Comparison of ENCODE assay signal across 9 mouse cellular contexts in genomic region chr19:20434541-20434940, GRCm38 (mm10). TPM values are rescaled to one million over a fixed set of nuclear protein-coding genes. Genes with fewer than 3 reads are reported as not detected.
DNase-seq lines count a peak whose midpoint lies in the region; ATAC-seq and TF ChIP-seq lines count a peak whose summit lies in the region.
"Had no signal": no experiment of that assay in that cellular context is flagged by ENCODE, and none has a peak within 500 bp of the region (broad histone marks: within the 10 kb centered on the region; RNA-seq: fewer than 3 reads in every experiment).

No protein-coding gene starts in this region.

- peak; percentile 63 for DNase-seq in liver
- DNase-seq in c-Kit-positive CD71-positive TER-119-negative erythroid progenitor cells, embryonic 14.5 days (ENCODE audit: low read depth): peak; percentile 16
- DNase-seq in gastrocnemius, adult 2 months: peak; percentile 72
- peak; percentile 58 for DNase-seq in limb, embryonic 14.5 days (ENCODE audit: low spot score)
- DNase-seq in thymus, adult 2 months: peak; percentile 35

- intact Hi-C loops in gastrocnemius, adult 2 months (cut with DNase I): loop anchor here (2.0 kb wide), 1 partner anchor 72 kb away; no protein-coding TSS in a partner anchor

- no peak overlapping the region for H3K4me2 ChIP-seq in liver, embryonic 12.5 days
- H3K4me2 ChIP-seq in kidney, embryonic 14.5 days (replicated peaks; ENCODE audit: low read depth, low read length): no peak overlapping the region
- H3K4me2 ChIP-seq in limb, embryonic 14.5 days (replicated peaks; ENCODE audit: low read depth, low read length, severe bottlenecking): no peak overlapping the region
- H3K4me2 ChIP-seq in neural tube, embryonic 14.5 days (ENCODE audit: low read depth, low read length): no peak overlapping the region
- H3K4me2 ChIP-seq: embryonic facial prominence, embryonic 12.5 days had no signal

- no peaks in the 10 kb centered on the region for H3K27me3 ChIP-seq in liver, embryonic 12.5 days (replicated peaks)
- no peaks in the 10 kb centered on the region for H3K27me3 ChIP-seq in kidney, embryonic 14.5 days (ENCODE audit: control insufficient read depth, insufficient read depth, low read length)
- no peaks in the 10 kb centered on the region for H3K27me3 ChIP-seq in limb, embryonic 14.5 days (ENCODE audit: control insufficient read depth, insufficient read depth, low read length)
- no peaks in the 10 kb centered on the region for H3K27me3 ChIP-seq in neural tube, embryonic 14.5 days (ENCODE audit: control insufficient read depth, insufficient read depth, low read length)
- H3K27me3 ChIP-seq in thymus, adult 2 months (ENCODE audit: control insufficient read depth, insufficient read depth, low read length): no peaks in the 10 kb centered on the region
- H3K27me3 ChIP-seq: embryonic facial prominence, embryonic 12.5 days had no signal

- no peaks in the 10 kb centered on the region for H3K4me1 ChIP-seq in liver, embryonic 12.5 days
- H3K4me1 ChIP-seq in kidney, embryonic 14.5 days (ENCODE audit: control insufficient read depth, insufficient read depth, low read length): no peaks in the 10 kb centered on the region
- no peaks in the 10 kb centered on the region for H3K4me1 ChIP-seq in limb, embryonic 14.5 days (ENCODE audit: control insufficient read depth, insufficient read depth, low read length)
- H3K4me1 ChIP-seq in neural tube, embryonic 14.5 days (ENCODE audit: control insufficient read depth, insufficient read depth, low read length): no peaks in the 10 kb centered on the region
- H3K4me1 ChIP-seq in thymus, adult 2 months (replicated peaks; ENCODE audit: control insufficient read depth, insufficient read depth, low read length): no peaks in the 10 kb centered on the region
- H3K4me1 ChIP-seq: embryonic facial prominence, embryonic 12.5 days had no signal

- TF ChIP-seq POLR2A in limb, embryonic 14.5 days (IDR thresholded peaks at IDR 0.05; ENCODE audit: borderline replicate concordance, extremely low read depth, insufficient read depth, insufficient read length): no peak
- no peak for TF ChIP-seq POLR2A in thymus, adult 2 months (IDR thresholded peaks at IDR 0.05; ENCODE audit: control insufficient read depth, extremely low read depth, insufficient read depth, low read length, poor library complexity)

- H3K36me3 ChIP-seq in liver, embryonic 12.5 days: no peaks in the 10 kb centered on the region
- no peaks in the 10 kb centered on the region for H3K36me3 ChIP-seq in kidney, embryonic 14.5 days (ENCODE audit: control insufficient read depth, insufficient read depth, low read length)
- H3K36me3 ChIP-seq in limb, embryonic 14.5 days (ENCODE audit: control insufficient read depth, insufficient read depth, low read length): no peaks in the 10 kb centered on the region
- no peaks in the 10 kb centered on the region for H3K36me3 ChIP-seq in neural tube, embryonic 14.5 days (ENCODE audit: control insufficient read depth, insufficient read depth, low read length)
- H3K36me3 ChIP-seq in thymus, adult 2 months (ENCODE audit: control insufficient read depth, insufficient read depth, low read length): no peaks in the 10 kb centered on the region
- H3K36me3 ChIP-seq: embryonic facial prominence, embryonic 12.5 days had no signal

- no peaks in the 10 kb centered on the region for H3K9me3 ChIP-seq in liver, embryonic 12.5 days (replicated peaks)
- H3K9me3 ChIP-seq in kidney, embryonic 14.5 days (ENCODE audit: control insufficient read depth, low read length): no peaks in the 10 kb centered on the region
- no peaks in the 10 kb centered on the region for H3K9me3 ChIP-seq in limb, embryonic 14.5 days (ENCODE audit: control insufficient read depth, low read length)
- H3K9me3 ChIP-seq in neural tube, embryonic 14.5 days (ENCODE audit: control insufficient read depth, low read length): no peaks in the 10 kb centered on the region
- H3K9me3 ChIP-seq: embryonic facial prominence, embryonic 12.5 days had no signal

- 6% methylated on average over 3 of the region's 3 CpGs for WGBS in liver, embryonic 12.5 days (ENCODE audit: insufficient replicate concordance)
- 17% methylated on average over 3 of the region's 3 CpGs for WGBS in kidney, embryonic 14.5 days
- 14% methylated on average over 3 of the region's 3 CpGs for WGBS in limb, embryonic 14.5 days
- WGBS in neural tube, embryonic 14.5 days: 7% methylated on average over 3 of the region's 3 CpGs
- 11% methylated on average over 3 of the region's 3 CpGs for whole genome bisulfite sequencing in thymus, adult 2 months

- peak; percentile 90 for TF ChIP-seq CTCF in gastrocnemius, adult 2 months (IDR thresholded peaks at IDR 0.05)
- no peak for TF ChIP-seq CTCF in thymus, adult 2 months (IDR thresholded peaks at IDR 0.05; ENCODE audit: borderline replicate concordance, control insufficient read depth, extremely low read depth, insufficient read depth, low read length, poor library complexity)

- no peak for ATAC-seq in liver, embryonic 12.5 days
- peak; percentile 71; the same call in 1 of the 2 replicates for ATAC-seq in kidney, embryonic 14.5 days (ENCODE audit: low FRiP score, low TSS enrichment)
- ATAC-seq in limb, embryonic 14.5 days (ENCODE audit: low FRiP score, low read depth): no peak
- peak; percentile 58; the same call in 1 of the 2 replicates for ATAC-seq in neural tube, embryonic 14.5 days (ENCODE audit: low read depth)

- no peak overlapping the region for H3K27ac ChIP-seq in liver, embryonic 12.5 days
- no peak overlapping the region for H3K27ac ChIP-seq in gastrocnemius, adult 2 months
- no peak overlapping the region for H3K27ac ChIP-seq in kidney, embryonic 14.5 days (ENCODE audit: low read depth, low read length)
- H3K27ac ChIP-seq in limb, embryonic 14.5 days (replicated peaks; ENCODE audit: low read depth, low read length): no peak overlapping the region
- no peak overlapping the region for H3K27ac ChIP-seq in neural tube, embryonic 14.5 days (ENCODE audit: low read depth, low read length)
- H3K27ac ChIP-seq in thymus, adult 2 months (ENCODE audit: control insufficient read depth, insufficient read depth, low read length): no peak overlapping the region
- H3K27ac ChIP-seq: embryonic facial prominence, embryonic 12.5 days had no signal

- H3K4me3 ChIP-seq in liver, embryonic 12.5 days: no peak overlapping the region
- no peak overlapping the region for H3K4me3 ChIP-seq in gastrocnemius, adult 2 months
- no peak overlapping the region for H3K4me3 ChIP-seq in kidney, embryonic 14.5 days (ENCODE audit: low read length)
- no peak overlapping the region for H3K4me3 ChIP-seq in limb, embryonic 14.5 days (replicated peaks; ENCODE audit: low read length)
- H3K4me3 ChIP-seq in neural tube, embryonic 14.5 days (ENCODE audit: low read depth, low read length): no peak overlapping the region
- no peak overlapping the region for H3K4me3 ChIP-seq in thymus, adult 2 months (ENCODE audit: control insufficient read depth, insufficient read depth, low read length)
- H3K4me3 ChIP-seq: embryonic facial prominence, embryonic 12.5 days had no signal

- no peak overlapping the region for H3K9ac ChIP-seq in liver, embryonic 12.5 days
- no peak overlapping the region for H3K9ac ChIP-seq in kidney, embryonic 14.5 days (ENCODE audit: low read depth, low read length)
- H3K9ac ChIP-seq in limb, embryonic 14.5 days (ENCODE audit: low read depth, low read length, severe bottlenecking): no peak overlapping the region
- no peak overlapping the region for H3K9ac ChIP-seq in neural tube, embryonic 14.5 days (replicated peaks; ENCODE audit: low read depth, low read length)
- H3K9ac ChIP-seq: embryonic facial prominence, embryonic 12.5 days had no signal

RNA-seq across cellular contexts. Expression of gene Anxa1, which starts 43.8 kb away (rescaled TPM):
- polyA plus RNA-seq in liver, embryonic 12.5 days (2016; fragmentation: Nextera tagmentation; extraction: Ambion mirVana): 15.1 and 19.1 TPM in 2 replicates
- 10 to 100 TPM; 12.0 to 19.1 TPM for total RNA-seq in gastrocnemius, adult 2 months (2021)
- polyA plus RNA-seq in kidney, embryonic 14.5 days (2014; fragmentation: Nextera tagmentation; extraction: Ambion mirVana): 25.6 and 27.8 TPM in 2 replicates
- 35.3 and 72.5 TPM in 2 replicates for polyA plus RNA-seq in limb, embryonic 14.5 days (2012; rRNA removed)
- 257 and 350 TPM in 2 replicates for polyA plus RNA-seq in limb, embryonic 14.5 days (2014; fragmentation: Nextera tagmentation; extraction: Ambion mirVana)
- polyA plus RNA-seq in neural tube, embryonic 14.5 days (2014; fragmentation: Nextera tagmentation; extraction: Ambion mirVana): 2.0 and 3.8 TPM in 2 replicates
- 4.6 and 7.6 TPM in 2 replicates for polyA plus RNA-seq in thymus, adult 2 months (2012; rRNA removed)

RNA-seq across cellular contexts. Expression of gene Aldh1a1, which starts 58.0 kb away (rescaled TPM):
- 0.57 and 0.62 TPM in 2 replicates for polyA plus RNA-seq in liver, embryonic 12.5 days (2016; fragmentation: Nextera tagmentation; extraction: Ambion mirVana)
- 100 to 1,000 TPM in 1 of 2 experiments, 10 to 100 TPM in 1; 86.6 to 180 TPM for total RNA-seq in gastrocnemius, adult 2 months (2021)
- 3.2 and 3.8 TPM in 2 replicates for polyA plus RNA-seq in kidney, embryonic 14.5 days (2014; fragmentation: Nextera tagmentation; extraction: Ambion mirVana)
- 0.77 and 0.96 TPM in 2 replicates for polyA plus RNA-seq in limb, embryonic 14.5 days (2012; rRNA removed)
- polyA plus RNA-seq in limb, embryonic 14.5 days (2014; fragmentation: Nextera tagmentation; extraction: Ambion mirVana): 0.97 and 2.3 TPM in 2 replicates
- 1.4 and 3.2 TPM in 2 replicates for polyA plus RNA-seq in neural tube, embryonic 14.5 days (2014; fragmentation: Nextera tagmentation; extraction: Ambion mirVana)
- 1.8 and 2.6 TPM in 2 replicates for polyA plus RNA-seq in thymus, adult 2 months (2012; rRNA removed)

Comparison
In these comparisons a context has a peak if more than half of its experiments do, and no peak if none do; other contexts are left out.
1. DNase-seq: peak in every context shown above with its lines; median percentile 72 in gastrocnemius, adult 2 months; 63 in liver; 58 in limb, embryonic 14.5 days; 35 in thymus, adult 2 months; 16 in c-Kit-positive CD71-positive TER-119-negative erythroid progenitor cells, embryonic 14.5 days.
2. ATAC-seq: peak in kidney, embryonic 14.5 days (single experiment) and neural tube, embryonic 14.5 days (single experiment); none in liver, embryonic 12.5 days (single experiment) and limb, embryonic 14.5 days (single experiment).